Mouse (Mus musculus) Patski (cell line): Measurements from ENCODE around the gene Syde2. TPM values are rescaled to one million over a fixed set of nuclear protein-coding genes. Genes with fewer than 3 reads are reported as not detected.
"Not testable (repeated sequence)": the region's sequence is repeated elsewhere in the genome, so short reads cannot be mapped to it uniquely, and the experiment has no call there.

ENCODE experiments used
- ATAC-seq: fragments of 100-300 bp; one replicate; pipeline ENCODE4 v1.8.0; 2021
- CTCF ChIA-PET: fragments of 350-600 bp; sonication (Branson Sonifier 250); formaldehyde crosslinking; loops from one replicate; lab custom pipeline; 2022; ENCODE audit warnings: inconsistent platforms; lab: Charles Lee
- POLR2A ChIA-PET: fragments of 350-600 bp; sonication (Branson Sonifier 250); formaldehyde crosslinking; loops from one replicate; lab custom pipeline; 2022; ENCODE audit warnings: antibody characterized with exemption, inconsistent platforms; lab: Charles Lee
- DNase-seq: peaks from one replicate; pipeline ENCODE4 v3.0.0-alpha.2; 2011; ENCODE audit warnings: low read depth, low spot score
- H3K27me3 ChIP-seq: fragments of 371-371 bp; one replicate; pipeline ENCODE4 v1.5.1; 2021
- CTCF ChIP-seq: fragments of 100-300 bp; IDR thresholded peaks from one replicate; pipeline ENCODE4 v1.5.1; 2021
- in situ Hi-C: fragments of 300-500 bp; cut with MboI; formaldehyde crosslinking; loops from 3 replicates; pipeline ENCODE4 v1.11.1; 2018; ENCODE audit warnings: low pct_unique_long_range_greater_than_20kb, mixed read lengths
- polyA plus RNA-seq: library from polyadenylated mRNA; unstranded; gene quantifications from one replicate; pipeline ENCODE4 v1.2.3, GENCODE M21; 2021

The Syde2 gene
- polyA plus RNA-seq, 1 experiment from 2014 or later: 11.1 TPM

- no peak for DNase-seq
- peak; percentile 1 for ATAC-seq
- POLR2A ChIA-PET: no interaction called here
- no peaks in the 10 kb centered on the region for H3K27me3 ChIP-seq
- in situ Hi-C loops: no loop called here
- no peak for TF ChIP-seq CTCF
- CTCF ChIA-PET: interaction anchor here (0.8 to 1.1 kb wide), 4 partner anchors 15 to 189 kb away, joined by 3 to 6 read pairs (median 3); no protein-coding TSS in a partner anchor
Measured at GRCm38 (mm10) chr3:145988684-145989575, 1.3 kb downstream of the Syde2 start.

DNA sequence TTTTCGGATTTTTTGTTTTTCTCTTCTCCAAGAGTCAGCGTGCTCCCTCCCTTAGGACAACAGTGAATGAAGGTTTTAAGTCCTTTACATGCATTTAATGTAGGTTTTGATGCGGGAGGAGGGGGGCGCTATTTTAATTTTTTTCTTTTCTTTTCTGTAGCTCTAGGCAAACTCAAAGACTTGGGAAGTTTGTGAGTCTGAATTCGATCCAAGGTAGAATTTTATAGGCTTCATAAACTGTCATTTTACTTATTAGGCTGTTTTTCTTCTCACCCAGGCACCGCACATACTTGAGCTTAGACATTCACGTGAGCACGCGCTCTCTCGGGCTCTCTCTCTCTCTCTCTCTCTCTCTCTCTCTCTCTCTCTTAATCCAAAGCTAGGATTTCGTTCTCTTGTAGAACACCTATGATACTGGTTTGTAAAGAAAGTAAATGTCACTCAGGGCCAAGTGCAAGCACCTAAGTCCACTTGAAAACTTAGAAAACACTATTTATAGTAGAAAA is 2.0 kb downstream of the Syde2 start:
- in situ Hi-C loops: no loop called here
- TF ChIP-seq CTCF: no peak
- ATAC-seq (no peak), DNase-seq (no peak)
- no peaks in the 10 kb centered on the region for H3K27me3 ChIP-seq
- CTCF ChIA-PET: interaction anchor here (0.8 to 1.1 kb wide), 4 partner anchors 15 to 188 kb away, joined by 3 to 6 read pairs (median 3); no protein-coding TSS in a partner anchor
- POLR2A ChIA-PET: no interaction called here

DNA sequence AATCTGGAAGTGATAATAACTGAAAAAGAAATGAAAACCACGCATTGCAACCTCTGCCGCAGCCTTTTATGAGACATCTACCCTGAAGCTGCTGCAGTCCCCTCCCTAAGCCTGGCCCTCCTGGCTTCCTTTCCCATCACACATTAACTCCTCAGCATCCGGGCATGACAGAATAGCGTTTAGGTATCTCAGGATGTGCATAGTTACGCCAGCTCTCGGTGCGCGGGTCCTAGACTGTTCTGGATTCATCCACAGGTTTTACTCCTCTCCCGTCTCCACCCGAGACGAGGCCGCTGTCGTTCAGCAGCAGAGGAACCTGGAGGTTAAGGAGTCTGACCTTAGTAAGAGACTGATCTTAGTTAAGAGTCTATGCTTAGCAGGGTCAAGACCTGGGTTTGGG is 3.5 kb downstream of the Syde2 start:
- ChIA-PET POLR2A (interaction anchor here (0.9 kb wide), 1 partner anchor 28 kb away, joined by 3 read pairs; no protein-coding TSS in a partner anchor), CTCF (interaction anchor here (1.2 to 1.9 kb wide), 3 partner anchors 10 to 186 kb away, joined by 5 to 6 read pairs (median 6); no protein-coding TSS in a partner anchor)
- no peak for TF ChIP-seq CTCF
- ATAC-seq (no peak), DNase-seq (no peak)
- no peaks in the 10 kb centered on the region for H3K27me3 ChIP-seq
- in situ Hi-C loops: no loop called here

DNA sequence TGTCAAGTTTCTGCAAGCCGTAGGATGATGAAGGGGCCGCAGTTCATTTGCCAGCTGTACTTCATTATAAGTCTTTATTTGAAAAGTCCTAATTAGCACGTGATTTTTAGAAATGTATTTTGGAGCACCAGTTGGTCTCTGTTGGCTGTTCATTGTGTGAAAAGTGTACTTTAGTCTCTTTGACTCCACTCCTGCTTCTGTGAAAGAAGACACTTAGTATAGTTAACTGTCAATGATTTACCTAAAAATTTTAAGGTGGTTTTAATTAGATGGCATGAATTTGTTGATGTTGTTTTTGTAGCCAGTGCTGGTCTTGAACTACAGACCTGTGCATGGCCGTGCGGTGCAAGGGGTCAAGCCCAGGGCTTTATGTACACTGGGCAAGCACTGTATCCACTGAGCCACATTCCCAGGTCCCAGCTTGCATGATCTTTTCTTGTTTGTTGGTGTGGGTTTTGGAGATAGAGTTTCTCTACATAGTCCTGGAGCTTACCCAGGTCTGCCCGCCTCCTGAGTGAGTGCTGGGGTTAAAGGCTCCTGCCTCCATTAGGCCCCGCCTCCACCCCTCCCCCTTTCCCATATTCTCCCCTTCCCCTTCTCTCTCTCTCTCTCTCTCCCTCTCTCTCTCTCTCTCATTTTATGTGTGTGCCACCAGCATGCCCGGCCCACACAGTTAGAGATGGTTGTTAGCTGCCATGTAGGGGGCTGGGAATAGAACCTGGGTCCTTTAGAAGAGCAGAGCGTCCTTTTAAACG is 4.5 kb downstream of the Syde2 start:
- no peak for ATAC-seq
- ChIA-PET POLR2A (no interaction called here), CTCF (interaction anchor here (1.2 to 1.9 kb wide), 3 partner anchors 9 to 185 kb away, joined by 5 to 6 read pairs (median 6); no protein-coding TSS in a partner anchor)
- no peak for TF ChIP-seq CTCF
- no peak for DNase-seq
- H3K27me3 ChIP-seq: no peaks in the 10 kb centered on the region
- in situ Hi-C loops: no loop called here

DNA sequence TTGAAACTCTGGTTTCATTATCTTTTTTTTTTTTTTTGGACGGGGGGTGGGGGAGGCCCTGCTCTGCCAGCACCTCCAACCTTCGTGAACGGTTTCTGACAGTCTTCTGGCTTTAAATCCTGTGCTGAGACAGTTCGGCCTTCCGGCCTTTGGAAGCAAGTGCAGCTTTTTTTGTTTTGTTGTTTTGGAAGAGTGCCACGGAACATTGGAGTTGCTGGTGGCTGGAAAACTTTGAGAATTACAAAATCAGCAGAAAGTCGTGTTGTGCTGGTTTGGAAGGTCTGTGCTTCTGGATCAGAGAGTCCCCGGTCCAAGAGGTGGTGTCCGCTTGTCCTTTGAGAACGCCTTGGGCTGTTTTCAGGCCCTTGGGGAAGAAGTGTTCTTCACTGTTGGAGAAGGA is 5.1 kb downstream of the Syde2 start:
- ATAC-seq (no peak), DNase-seq (no peak)
- in situ Hi-C loops: no loop called here
- CTCF ChIA-PET: interaction anchor here (1.9 kb wide), 1 partner anchor 8 kb away, joined by 6 read pairs; no protein-coding TSS in a partner anchor
- no peaks in the 10 kb centered on the region for H3K27me3 ChIP-seq
- TF ChIP-seq CTCF: no peak
- POLR2A ChIA-PET: no interaction called here

- ATAC-seq (no peak), DNase-seq (no peak)
- TF ChIP-seq CTCF: no peak
- no peaks in the 10 kb centered on the region for H3K27me3 ChIP-seq
- in situ Hi-C loops: no loop called here
- POLR2A ChIA-PET: no interaction called here
- CTCF ChIA-PET: interaction anchor here (0.6 kb wide), 1 partner anchor 526 kb away, joined by 3 read pairs; no protein-coding TSS in a partner anchor
Measured at GRCm38 (mm10) chr3:145993481-145994201, 6.0 kb downstream of the Syde2 start.

GRCm38 (mm10) chr3:145995489-145995888 is 7.8 kb downstream of the Syde2 start:
- no peaks in the 10 kb centered on the region for H3K27me3 ChIP-seq
- peak; percentile 29 for ATAC-seq
- DNase-seq: no peak

DNA sequence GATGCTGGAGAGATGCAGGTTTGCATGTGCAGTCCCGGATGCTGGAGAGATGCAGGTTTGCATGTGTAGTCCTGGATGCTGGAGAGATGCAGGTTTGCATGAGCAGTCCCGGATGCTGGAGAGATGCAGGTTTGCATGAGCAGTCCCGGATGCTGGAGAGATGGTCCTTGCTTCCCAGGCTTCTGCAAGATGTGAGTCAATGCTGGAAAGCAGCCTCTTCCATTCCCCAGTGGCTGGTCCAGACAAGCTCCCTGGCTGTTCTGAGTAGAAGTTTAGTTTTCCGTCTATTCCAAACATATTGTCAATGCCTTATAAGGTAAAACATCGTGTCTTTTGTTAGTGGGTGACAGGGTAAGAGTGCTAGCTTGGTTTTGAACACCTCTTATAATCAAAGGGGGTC is 8.9 kb downstream of the Syde2 start:
- ATAC-seq, DNase-seq, H3K27me3 ChIP-seq, POLR2A ChIA-PET, in situ Hi-C loops: not testable (repeated sequence)
- CTCF ChIA-PET: interaction anchor here (1.5 to 1.6 kb wide), 2 partner anchors 14 to 181 kb away, joined by 4 to 5 read pairs; no protein-coding TSS in a partner anchor

More at GRCm38 (mm10) chr3:145995489-145995888, 7.8 kb downstream of the Syde2 start:
- in situ Hi-C loops: no loop called here
- POLR2A ChIA-PET: no interaction called here
- no peak for TF ChIP-seq CTCF
- CTCF ChIA-PET: interaction anchor here (1.2 kb wide), 1 partner anchor 63 kb away, joined by 3 read pairs; no protein-coding TSS in a partner anchor

GRCm38 (mm10) chr3:146004347-146005051 is 16.8 kb downstream of the Syde2 start:
- DNase-seq (no peak), ATAC-seq (no peak)
- CTCF ChIA-PET: interaction anchor here (0.7 to 1.2 kb wide), 4 partner anchors 11 to 75 kb away, joined by 3 to 4 read pairs (median 3); no protein-coding TSS in a partner anchor
- no peak for TF ChIP-seq CTCF
- no peaks in the 10 kb centered on the region for H3K27me3 ChIP-seq
- in situ Hi-C loops: no loop called here
- POLR2A ChIA-PET: interaction anchor here (1.2 kb wide), 1 partner anchor 12 kb away, joined by 3 read pairs; no protein-coding TSS in a partner anchor
